ENCODE assay signal across 12 mouse cellular contexts in genomic region chr3:86500586-86500985, GRCm38 (mm10).
"Had no signal": no experiment of that assay in that cellular context is flagged by ENCODE, and none has a peak within 500 bp of the region (broad histone marks: within the 10 kb centered on the region; RNA-seq: fewer than 3 reads in every experiment).

No protein-coding gene starts in this region.

- DNase-seq: lung, embryonic 14.5 days; lung, postnatal 10 days; lung, postnatal 4 days; midbrain, embryonic 14.5 days; retina, postnatal 1 day; right cerebral cortex, adult 18-20 months; right cerebral cortex, postnatal 25 days; right cerebral cortex, postnatal 4 days; spleen, adult 18-20 months; thymus, adult 18-20 months; thymus, postnatal 14 days; thymus, postnatal 36 days had no signal
